Mouse (Mus musculus) intestine, postnatal 0 days (tissue): Measurements from ENCODE around the gene Ect2l. TPM values are rescaled to one million over a fixed set of nuclear protein-coding genes. Genes with fewer than 3 reads are reported as not detected.

Experiments used
- ATAC-seq: fragments of 200-750 bp; cut with Nextera tagmentation; 2 replicates; pipeline ENCODE4 v1.8.0; 2017; ENCODE audit warnings: mild to moderate bottlenecking, moderate TSS enrichment, moderate library complexity
- H3K27ac ChIP-seq: fragments of 300-500 bp; sonication (generic); 2 replicates; pipeline ENCODE4 v1.5.1; 2014; ENCODE audit warnings: mild to moderate bottlenecking, low read depth, low read length, moderate library complexity
- H3K27me3 ChIP-seq: fragments of 300-500 bp; sonication (generic); replicated peaks from 2 replicates; pipeline ENCODE4 v1.6.1; 2014; ENCODE audit warnings: low read length, mixed read lengths; ENCODE audit not compliant: control insufficient read depth, insufficient read depth
- H3K36me3 ChIP-seq: fragments of 300-500 bp; sonication (generic); 2 replicates; pipeline ENCODE4 v1.6.1; 2014; ENCODE audit warnings: mild to moderate bottlenecking, moderate library complexity; ENCODE audit not compliant: control insufficient read depth, insufficient read depth
- H3K4me1 ChIP-seq: fragments of 300-500 bp; sonication (generic); replicated peaks from 2 replicates; pipeline ENCODE4 v1.6.1; 2014; ENCODE audit warnings: antibody characterized with exemption, low read length, mixed read lengths; ENCODE audit not compliant: control insufficient read depth, insufficient read depth
- H3K4me2 ChIP-seq: fragments of 300-500 bp; sonication (generic); replicated peaks from 2 replicates; pipeline ENCODE4 v1.6.1; 2014; ENCODE audit warnings: low read depth, mild to moderate bottlenecking, moderate library complexity
- H3K4me3 ChIP-seq: fragments of 300-500 bp; sonication (generic); 2 replicates; pipeline ENCODE4 v1.5.1; 2014; ENCODE audit warnings: low read depth, low read length
- H3K9ac ChIP-seq: fragments of 300-500 bp; sonication (generic); 2 replicates; pipeline ENCODE4 v1.6.1; 2014; ENCODE audit warnings: mild to moderate bottlenecking, low read depth, low read length
- H3K9me3 ChIP-seq: fragments of 300-500 bp; sonication (generic); 2 replicates; pipeline ENCODE4 v1.6.1; 2016; ENCODE audit warnings: mixed run types; ENCODE audit not compliant: control insufficient read depth
- CTCF ChIP-seq: sonication (generic); IDR thresholded peaks from 2 replicates; pipeline ENCODE4 v1.5.1; 2016; ENCODE audit warnings: low read depth, mild to moderate bottlenecking, control low read depth, antibody characterized with exemption, moderate library complexity
- WGBS: fragments of 180-500 bp; shearing (Covaris S2); extraction: QIAGEN DNeasy Blood & Tissue Kit; methylation state at CpG from one replicate; pipeline ENCODE4 v1.1.7; 2014; 5-methylcytosine and 5-hydroxymethylcytosine counted together
- polyA plus RNA-seq: library from polyadenylated mRNA; unstranded; fragments of >200 nt; fragmentation: Nextera tagmentation; extraction: Ambion mirVana; gene quantifications from 2 replicates; pipeline ENCODE4 v1.2.1, GENCODE M21; 2015

Ect2l gene
- polyA plus RNA-seq, 1 experiment from 2014 or later: 0.35 TPM

DNA sequence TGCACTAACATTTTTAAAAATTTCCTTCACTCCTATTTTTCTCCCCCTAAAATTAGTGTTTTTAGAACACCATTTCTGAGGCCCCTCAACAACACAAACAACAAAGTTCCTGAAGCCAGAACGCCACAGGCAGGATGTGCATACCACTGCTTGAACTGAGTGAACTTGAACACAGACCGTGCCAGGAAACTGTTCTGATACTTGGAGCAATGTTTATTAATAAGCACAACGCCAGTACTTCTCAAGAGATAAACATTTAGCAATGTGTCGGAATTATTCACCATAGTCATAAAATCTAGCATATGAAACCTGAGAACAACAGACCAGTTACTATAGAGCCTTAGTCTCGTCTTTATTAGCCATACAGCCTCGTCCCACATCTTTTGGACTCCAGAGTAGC, 571 bp downstream of the Ect2l start:
- Histone ChIP-seq H3K9ac (no peak overlapping the region), H3K9me3 (no peaks in the 10 kb centered on the region), H3K4me1 (no peaks in the 10 kb centered on the region; the same call in 1 of the 2 replicates), H3K4me3 (no peak overlapping the region), H3K27me3 (no peaks in the 10 kb centered on the region), H3K4me2 (no peak overlapping the region), H3K36me3 (peaks cover 3% of the 10 kb centered on the region; the same call in 1 of the 2 replicates), H3K27ac (no peak overlapping the region)
- TF ChIP-seq CTCF: no peak
- whole genome bisulfite sequencing: 56% methylated on average over 6 of the region's 6 CpGs
- ATAC-seq: no peak

DNA sequence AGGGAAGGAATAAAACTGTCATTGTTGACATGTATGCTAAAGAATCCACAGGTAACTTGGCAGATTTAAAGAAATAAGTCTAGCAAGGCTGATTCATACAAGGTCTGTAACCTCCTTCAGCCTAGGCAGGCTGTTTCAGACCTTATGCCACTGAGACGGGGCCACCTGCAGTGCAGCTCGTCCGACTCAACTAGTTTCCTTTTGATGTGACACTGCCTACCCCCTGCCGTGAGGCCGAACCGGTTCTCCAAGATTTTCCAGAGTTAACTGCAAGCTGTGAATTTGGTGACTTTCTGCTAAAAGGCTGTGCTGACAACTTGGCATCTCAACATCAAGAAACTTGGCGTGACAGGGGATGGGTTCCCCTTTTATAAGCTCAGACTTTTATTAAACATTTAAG, 6.6 kb downstream of the Ect2l start:
- 28% methylated on average over 7 of the region's 7 CpGs for WGBS
- no peak overlapping the region for H3K27ac ChIP-seq
- H3K4me2 ChIP-seq: no peak overlapping the region; the same call in 1 of the 2 replicates
- no peaks in the 10 kb centered on the region for H3K36me3 ChIP-seq
- H3K9ac ChIP-seq: no peak overlapping the region
- no peaks in the 10 kb centered on the region for H3K27me3 ChIP-seq
- no peaks in the 10 kb centered on the region for H3K4me1 ChIP-seq
- H3K9me3 ChIP-seq: no peaks in the 10 kb centered on the region
- no peak for ATAC-seq
- H3K4me3 ChIP-seq: no peak overlapping the region
- no peak for TF ChIP-seq CTCF

- no peak overlapping the region for H3K4me3 ChIP-seq
- H3K27ac ChIP-seq: no peak overlapping the region
- 79% methylated on average over 3 of the region's 3 CpGs for WGBS
- H3K4me2 ChIP-seq: no peak overlapping the region
- H3K4me1 ChIP-seq: no peaks in the 10 kb centered on the region
- no peaks in the 10 kb centered on the region for H3K27me3 ChIP-seq
- no peak overlapping the region for H3K9ac ChIP-seq
- no peak for TF ChIP-seq CTCF
- no peaks in the 10 kb centered on the region for H3K9me3 ChIP-seq
- no peaks in the 10 kb centered on the region for H3K36me3 ChIP-seq
- ATAC-seq: no peak
Observed at GRCm38 (mm10) chr10:18202401-18202800, 8.3 kb downstream of the Ect2l start.

GRCm38 (mm10) chr10:18200656-18201055, 10.0 kb downstream of the Ect2l start:
- Histone ChIP-seq H3K4me1 (no peaks in the 10 kb centered on the region), H3K9ac (no peak overlapping the region), H3K4me3 (no peak overlapping the region), H3K9me3 (no peaks in the 10 kb centered on the region), H3K27ac (no peak overlapping the region), H3K36me3 (no peaks in the 10 kb centered on the region), H3K4me2 (no peak overlapping the region), H3K27me3 (no peaks in the 10 kb centered on the region)
- no peak for TF ChIP-seq CTCF
- 76% methylated on average over 9 of the region's 9 CpGs for WGBS
- ATAC-seq: no peak

- ATAC-seq: no peak
- no peak overlapping the region for H3K4me3 ChIP-seq
- H3K9ac ChIP-seq: no peak overlapping the region
- no peak overlapping the region for H3K27ac ChIP-seq
- no peak overlapping the region for H3K4me2 ChIP-seq
- 38% methylated on average over 4 of the region's 4 CpGs for WGBS
- no peaks in the 10 kb centered on the region for H3K36me3 ChIP-seq
- H3K9me3 ChIP-seq: no peaks in the 10 kb centered on the region
- no peaks in the 10 kb centered on the region for H3K4me1 ChIP-seq
- no peaks in the 10 kb centered on the region for H3K27me3 ChIP-seq
- TF ChIP-seq CTCF: no peak
Observed at GRCm38 (mm10) chr10:18199919-18200318, 10.8 kb downstream of the Ect2l start.

DNA sequence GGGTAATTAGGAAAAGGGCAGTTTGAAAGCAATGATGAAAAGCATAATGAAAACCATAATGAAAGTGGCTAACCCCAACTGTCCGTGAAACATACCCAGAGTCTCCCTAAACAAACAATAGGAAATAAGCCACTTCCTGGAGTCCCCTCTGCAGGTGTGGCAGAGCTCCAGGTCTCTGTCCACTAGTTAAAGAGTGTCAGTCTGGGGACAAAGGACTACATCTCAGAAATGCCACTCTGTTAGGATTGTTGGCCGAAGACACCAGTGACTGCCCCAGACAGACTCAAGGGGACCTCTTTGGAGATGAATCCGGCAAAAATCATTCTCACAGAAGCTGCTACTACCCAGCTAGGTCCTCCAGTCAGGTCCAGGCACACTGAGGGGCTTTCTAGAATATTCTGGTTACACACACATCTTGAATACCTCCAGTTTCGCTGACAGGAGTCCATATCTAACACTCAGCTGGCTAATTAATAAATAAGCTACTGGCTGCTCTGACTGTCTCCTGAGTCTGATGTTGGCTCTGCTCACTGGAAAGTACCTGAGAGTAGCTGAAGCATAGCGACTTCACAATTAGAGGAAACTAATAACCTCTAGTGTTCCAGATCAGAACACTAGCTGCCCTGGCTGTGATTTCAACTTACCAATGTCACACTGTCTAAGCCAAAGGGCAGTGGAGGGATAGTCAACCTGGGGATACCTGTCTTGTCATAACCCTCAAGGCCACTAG, 12.2 kb downstream of the Ect2l start:
- Histone ChIP-seq H3K36me3 (no peaks in the 10 kb centered on the region), H3K27ac (no peak overlapping the region), H3K9ac (no peak overlapping the region), H3K27me3 (no peaks in the 10 kb centered on the region), H3K9me3 (no peaks in the 10 kb centered on the region), H3K4me1 (no peaks in the 10 kb centered on the region), H3K4me2 (no peak overlapping the region), H3K4me3 (no peak overlapping the region)
- ATAC-seq: no peak
- no peak for TF ChIP-seq CTCF
- WGBS: 83% methylated on average over 5 of the region's 5 CpGs
